Mouse (Mus musculus): ENCODE results near the gene Lpar5.
A peak's percentile ranks its signal among the peaks of the same experiment; 100 is the strongest.

Gene Lpar5

DNA sequence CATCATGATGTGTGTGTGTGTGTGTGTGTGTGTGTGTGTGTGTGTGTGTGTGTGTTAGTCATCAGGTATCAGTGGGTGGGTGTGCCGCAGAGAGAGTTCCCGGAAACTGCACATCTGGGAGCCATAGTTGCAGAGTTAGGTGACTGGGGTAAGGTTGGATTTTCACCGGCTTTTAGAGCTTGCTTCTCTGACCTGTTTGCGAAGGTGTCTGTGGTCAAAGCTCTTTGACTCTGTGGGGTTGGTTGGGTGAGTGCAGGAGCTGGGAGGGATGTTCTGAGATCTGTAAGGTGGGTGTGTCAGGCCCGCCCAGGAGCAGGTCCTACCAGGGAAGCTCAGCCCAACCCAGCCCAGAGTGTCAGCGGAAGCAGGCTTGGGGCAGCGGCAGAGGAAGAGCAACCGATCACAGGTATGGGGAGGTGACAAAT is at the start of gene Lpar5:
Gene Lpar5, plus strand, starts transcription at position 350 of the 425 bp plus-strand sequence.
- TF ChIP-seq GATA4 (IDR thresholded peaks at IDR 0.05; ENCODE audit: insufficient replicate concordance, low read length): no peak

DNA sequence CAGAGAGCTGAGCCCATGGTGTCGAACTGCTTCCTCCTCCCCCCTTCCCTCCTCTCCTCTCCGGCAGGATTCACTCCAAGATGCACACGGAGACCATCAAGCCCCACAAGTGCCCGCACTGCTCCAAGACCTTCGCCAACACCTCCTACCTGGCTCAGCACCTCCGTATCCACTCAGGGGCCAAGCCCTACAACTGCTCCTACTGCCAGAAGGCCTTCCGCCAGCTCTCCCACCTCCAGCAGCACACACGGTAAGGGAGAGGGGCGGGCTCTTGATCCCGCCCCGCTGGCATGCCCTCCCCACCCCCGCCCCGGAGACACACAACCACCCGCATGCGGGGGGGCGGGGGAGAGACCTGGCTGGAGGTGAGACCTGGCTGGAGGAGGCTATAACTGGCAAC is 36.1 kb upstream of the Lpar5 start:
- TF ChIP-seq GATA4 (IDR thresholded peaks at IDR 0.05; ENCODE audit: insufficient replicate concordance, low read length): no peak

DNA sequence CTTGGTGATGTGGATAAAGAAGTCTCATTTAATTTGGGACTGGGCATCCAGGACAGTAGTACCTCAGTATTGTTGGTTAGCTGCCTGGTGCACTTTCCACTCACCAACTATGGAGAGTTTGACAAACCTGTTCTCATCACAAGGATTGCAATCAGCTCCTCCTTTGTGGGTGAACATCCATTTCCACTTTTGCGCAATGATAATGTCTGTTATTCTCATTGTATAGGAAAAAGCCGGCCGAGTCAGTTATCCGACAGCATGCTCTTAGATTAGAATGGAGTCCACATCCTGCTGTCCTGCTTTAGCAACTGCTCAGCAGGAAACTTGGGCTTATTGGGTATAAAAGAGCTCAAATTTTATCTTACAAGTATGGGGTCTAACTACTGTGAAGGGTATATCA is 29.1 kb upstream of the Lpar5 start:
- no peak for TF ChIP-seq GATA4 (IDR thresholded peaks at IDR 0.05; ENCODE audit: insufficient replicate concordance, low read length)

DNA sequence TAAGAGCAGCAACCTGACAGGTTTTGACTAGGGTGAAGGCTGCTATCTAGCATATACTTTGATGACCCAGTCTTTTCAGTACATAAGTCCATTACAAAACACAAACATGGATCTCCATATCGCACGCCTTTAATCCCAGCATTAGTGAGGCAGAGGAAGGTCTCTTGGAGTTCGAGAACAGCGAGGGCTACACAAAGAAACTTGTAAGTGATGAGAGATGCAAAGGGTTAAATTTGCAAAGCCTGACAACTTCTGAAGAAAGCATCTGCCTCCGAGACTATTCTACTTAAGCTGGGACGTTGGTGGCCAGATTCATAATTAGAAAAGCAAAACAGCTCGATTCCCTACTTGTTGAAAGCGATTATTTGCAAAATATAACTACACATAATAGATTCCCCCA is 28.6 kb upstream of the Lpar5 start:
- no peak for TF ChIP-seq GATA4 (IDR thresholded peaks at IDR 0.05; ENCODE audit: insufficient replicate concordance, low read length)

DNA sequence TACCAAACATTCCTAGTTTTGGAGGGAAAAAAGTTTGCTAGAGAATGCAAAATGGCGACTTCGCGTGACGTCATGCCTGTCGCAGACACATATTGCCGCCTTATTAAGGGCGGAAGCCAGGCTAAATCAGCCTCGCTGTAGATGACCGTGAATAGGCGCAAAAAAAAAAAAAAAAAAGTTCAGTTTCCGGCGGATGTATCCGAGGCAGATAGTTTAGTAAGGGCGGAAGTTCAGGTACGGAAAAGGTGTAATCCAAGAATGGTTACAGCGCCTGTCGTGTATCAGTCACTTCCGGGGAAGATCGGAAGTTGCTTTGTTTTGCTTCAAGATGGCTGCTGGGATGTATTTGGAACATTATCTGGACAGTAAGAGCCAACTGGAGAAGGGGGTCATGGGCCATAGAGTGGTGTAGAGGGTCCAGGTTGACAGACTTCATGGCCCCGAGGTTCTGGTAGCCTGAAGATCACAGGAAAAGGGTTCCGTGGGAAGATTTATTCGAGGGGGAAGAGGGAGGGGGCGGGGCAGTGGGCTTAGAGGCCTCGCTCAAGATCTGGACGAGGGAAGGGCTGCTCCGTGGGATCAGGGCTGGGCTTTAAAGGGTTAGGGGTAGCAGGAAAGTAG is 28.1 kb upstream of the Lpar5 start, which contains the start of gene Ing4:
Gene Ing4, plus strand, starts transcription at position 228 of the 621 bp plus-strand sequence.
- peak; percentile 48; the same call in 1 of the 2 replicates for TF ChIP-seq GATA4 (IDR thresholded peaks at IDR 0.05; ENCODE audit: insufficient replicate concordance, low read length)

DNA sequence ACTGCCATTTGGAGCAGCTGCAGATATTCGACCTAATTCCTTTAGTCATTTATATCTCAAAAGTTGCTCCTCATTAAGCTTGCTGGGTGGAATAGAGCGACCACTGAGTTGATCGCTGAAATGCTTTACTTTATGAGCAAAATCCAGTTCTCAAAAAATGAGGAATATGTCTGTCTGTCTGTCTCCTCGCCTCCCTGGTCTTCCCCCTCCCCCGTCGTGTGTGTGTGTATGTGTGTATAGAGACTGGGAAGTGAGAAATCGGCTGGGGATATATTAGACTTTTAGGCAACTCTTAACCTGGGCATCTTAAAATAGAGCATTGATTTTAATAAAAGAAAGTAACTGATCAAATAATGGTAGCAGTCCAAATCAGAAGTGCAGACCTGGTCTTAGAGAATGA is 27.5 kb upstream of the Lpar5 start:
- no peak for TF ChIP-seq GATA4 (IDR thresholded peaks at IDR 0.05; ENCODE audit: insufficient replicate concordance, low read length)

DNA sequence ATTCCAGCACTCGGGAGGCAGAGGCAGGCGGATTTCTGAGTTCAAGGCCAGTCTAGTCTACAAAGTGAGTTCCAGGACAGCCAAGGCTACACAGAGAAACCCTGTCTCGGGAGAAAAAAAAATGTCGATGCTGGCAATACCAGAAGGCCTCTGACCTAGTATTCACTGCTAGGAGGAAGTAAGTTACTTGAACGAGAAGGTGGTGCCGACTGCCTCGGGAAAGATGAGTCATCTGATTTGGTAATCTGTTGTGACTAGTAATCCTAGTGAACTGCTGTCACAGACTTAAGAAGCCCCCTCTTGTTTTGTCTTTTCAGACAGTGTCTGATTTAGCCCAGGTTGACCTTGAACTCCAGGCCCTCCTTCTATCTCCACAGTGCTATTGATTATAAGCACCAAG is 26.7 kb upstream of the Lpar5 start:
- no peak for TF ChIP-seq GATA4 (IDR thresholded peaks at IDR 0.05; ENCODE audit: insufficient replicate concordance, low read length)

DNA sequence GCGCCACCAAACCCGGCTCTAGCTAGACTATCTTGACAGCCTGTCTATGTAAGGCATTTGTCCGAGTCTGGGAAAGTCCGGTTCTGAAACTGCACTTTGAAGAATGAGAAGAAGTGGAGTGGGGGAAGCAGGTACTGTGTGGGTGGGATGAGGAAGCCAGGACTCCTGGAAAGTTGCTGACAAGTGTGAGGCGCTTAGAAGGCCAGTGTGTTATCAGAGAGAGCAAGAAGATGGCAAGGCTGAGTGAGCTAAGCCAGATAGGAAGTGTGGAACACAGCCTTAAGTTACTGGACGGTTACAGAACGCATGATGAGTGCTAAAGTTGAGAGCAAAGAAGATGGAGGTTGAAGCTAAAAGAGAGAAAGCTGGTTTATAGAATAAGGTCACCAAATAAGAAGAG is 25.6 kb upstream of the Lpar5 start:
- no peak for TF ChIP-seq GATA4 (IDR thresholded peaks at IDR 0.05; ENCODE audit: insufficient replicate concordance, low read length)

DNA sequence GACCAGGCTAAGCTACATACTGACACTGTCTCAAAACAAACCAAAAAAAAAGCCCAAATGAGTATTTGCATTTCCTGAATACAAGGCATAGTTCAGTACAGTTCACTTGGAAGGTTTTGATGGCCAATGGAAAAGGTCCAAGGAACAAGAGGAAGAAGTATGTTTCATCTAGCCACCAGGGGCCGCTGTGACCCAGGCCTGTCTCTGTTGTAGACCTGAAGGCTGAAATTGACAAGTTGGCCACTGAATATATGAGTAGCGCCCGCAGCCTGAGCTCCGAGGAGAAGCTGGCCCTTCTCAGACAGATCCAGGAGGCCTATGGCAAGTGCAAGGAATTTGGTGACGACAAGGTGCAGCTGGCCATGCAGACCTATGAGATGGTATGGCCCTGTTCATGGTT is 21.0 kb upstream of the Lpar5 start:
- no peak for TF ChIP-seq GATA4 (IDR thresholded peaks at IDR 0.05; ENCODE audit: insufficient replicate concordance, low read length)

DNA sequence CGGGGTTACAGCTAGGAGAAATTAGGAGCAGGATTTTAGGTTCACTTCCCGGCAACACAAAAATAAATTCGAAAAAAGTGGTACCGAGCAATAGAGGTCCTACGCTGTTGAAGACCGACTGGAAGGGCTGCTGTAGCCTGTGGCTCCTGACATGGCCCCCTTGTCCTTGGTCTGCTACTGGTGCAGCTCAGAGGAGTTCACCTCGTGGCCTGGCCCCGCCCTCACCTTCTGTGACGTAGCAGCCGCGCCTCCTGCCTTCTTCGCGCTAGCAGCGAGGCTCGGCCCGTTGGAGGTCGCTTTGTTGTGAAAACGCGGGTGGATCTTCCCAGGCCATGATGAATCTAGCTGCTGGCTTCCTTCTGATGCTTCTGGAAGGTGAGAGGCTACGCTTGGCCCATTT is 18.0 kb upstream of the Lpar5 start, which contains the start of gene Acrbp:
Gene Acrbp, plus strand, starts transcription at position 12 of the 400 bp plus-strand sequence.
- no peak for TF ChIP-seq GATA4 (IDR thresholded peaks at IDR 0.05; ENCODE audit: insufficient replicate concordance, low read length)

DNA sequence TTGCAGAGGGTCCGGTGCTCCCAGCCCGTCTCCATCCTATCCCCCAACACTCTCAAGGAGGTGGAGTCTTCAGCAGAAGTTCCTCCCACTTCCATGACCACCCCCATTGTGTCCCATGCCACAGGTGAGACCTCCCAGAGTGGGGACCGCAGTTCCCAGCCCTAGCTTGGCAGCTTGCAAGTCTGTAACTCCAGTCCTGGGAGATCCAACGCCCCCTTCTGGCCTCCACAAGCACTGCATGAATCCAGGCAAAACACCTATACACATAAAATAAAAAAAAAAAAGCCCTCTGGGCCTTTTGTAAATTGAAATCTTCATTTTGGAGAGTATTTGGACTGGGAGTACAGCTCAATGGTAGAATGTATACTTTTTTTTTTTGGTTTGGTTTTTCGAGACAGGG is 16.5 kb upstream of the Lpar5 start:
- TF ChIP-seq GATA4 (IDR thresholded peaks at IDR 0.05; ENCODE audit: insufficient replicate concordance, low read length): no peak

DNA sequence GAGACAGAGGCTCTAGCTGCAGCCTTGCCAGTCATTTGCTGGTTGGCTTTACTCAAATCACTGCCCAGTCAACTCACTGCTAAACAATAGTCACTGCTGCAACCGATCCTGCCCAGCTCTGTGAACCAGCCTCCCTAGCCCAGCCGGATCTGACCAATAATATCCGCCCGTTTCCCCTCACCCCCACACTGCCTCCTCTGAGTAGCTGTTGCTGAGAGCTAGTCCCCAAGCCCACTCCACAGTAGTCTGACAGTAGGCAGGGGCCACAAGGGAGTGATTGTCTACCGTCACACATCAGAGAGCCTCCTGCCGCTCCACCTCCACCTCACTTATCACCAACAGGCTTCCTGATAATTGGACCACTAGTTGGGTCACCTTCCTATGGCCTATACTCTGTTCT is 6.2 kb upstream of the Lpar5 start:
- TF ChIP-seq GATA4 (IDR thresholded peaks at IDR 0.05; ENCODE audit: insufficient replicate concordance, low read length): no peak

DNA sequence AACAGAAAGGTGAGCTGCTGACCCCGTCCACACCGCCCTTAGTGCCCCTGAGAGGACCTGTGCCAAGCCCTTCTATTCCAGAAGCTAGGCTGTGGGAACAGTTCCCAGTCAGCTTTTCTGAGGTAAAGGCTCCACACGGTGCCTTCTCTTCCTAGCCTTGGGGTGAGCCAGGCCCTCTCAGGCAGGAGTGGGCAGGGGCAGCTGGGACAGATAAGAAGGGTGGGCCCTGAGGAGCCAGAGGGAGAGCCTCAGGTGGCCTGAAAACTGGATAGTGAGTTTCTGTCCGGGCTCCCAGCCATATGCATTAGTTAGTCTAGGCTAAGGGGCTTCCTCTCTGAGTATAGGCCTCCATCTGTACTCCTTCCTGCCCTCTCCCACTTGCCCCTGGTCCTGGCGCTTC is 5.2 kb upstream of the Lpar5 start:
- no peak for TF ChIP-seq GATA4 (IDR thresholded peaks at IDR 0.05; ENCODE audit: insufficient replicate concordance, low read length)

DNA sequence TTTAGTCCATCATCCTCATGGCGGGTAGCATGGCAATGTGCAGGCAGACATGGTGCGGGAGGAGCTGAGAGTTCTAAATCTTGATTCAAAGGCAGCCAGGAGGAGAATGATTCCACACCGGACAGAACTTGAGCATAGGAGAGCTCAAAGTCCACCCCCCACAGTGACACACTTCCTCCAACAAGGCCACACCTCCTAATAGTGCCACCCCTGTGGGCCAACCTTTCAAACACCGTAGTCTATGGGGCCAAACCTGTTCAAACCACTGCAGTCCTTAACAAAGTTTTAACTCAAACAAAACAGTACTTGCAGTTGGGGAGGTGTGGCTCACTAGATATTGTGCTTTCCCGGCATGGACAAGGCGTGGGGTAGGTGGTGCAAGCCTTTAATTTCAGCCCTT is 3.8 kb upstream of the Lpar5 start:
- TF ChIP-seq GATA4 (IDR thresholded peaks at IDR 0.05; ENCODE audit: insufficient replicate concordance, low read length): no peak

DNA sequence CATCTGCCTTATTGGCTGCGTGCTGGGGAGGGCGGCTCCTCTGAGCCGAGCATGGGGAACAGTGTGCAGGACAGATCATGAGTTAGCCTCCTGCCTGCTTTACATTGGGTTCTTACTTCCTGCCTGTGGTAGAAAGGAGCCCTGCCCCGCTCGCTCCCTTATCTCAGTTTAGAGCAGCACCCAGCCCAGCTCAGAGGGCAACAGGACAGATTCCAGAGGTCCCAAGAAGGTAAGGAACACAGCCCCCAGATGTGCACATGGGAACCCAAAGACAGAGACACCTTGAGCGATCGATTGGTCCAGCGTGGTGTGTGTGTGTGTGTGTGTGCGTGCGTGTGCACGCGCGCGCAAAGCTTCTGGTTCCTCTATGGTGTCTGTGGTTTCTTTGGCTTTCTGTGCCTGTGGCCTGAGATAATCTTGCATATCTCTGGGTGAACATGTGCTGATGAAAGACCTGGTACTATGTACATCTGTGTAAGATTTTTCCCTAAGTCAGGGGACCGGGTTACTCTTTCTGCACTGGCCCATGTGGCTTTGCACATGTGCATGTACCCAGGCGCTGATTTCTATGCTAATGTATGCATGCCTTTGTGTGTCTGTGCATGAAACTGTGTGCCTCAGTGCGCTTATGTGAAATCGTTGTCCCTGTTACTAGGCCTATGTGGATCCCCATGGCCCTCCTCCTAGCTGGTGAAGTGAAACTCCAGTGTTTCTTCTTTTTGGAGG is 3.6 kb downstream of the Lpar5 start:
- no peak for TF ChIP-seq GATA4 (IDR thresholded peaks at IDR 0.05; ENCODE audit: insufficient replicate concordance, low read length)

DNA sequence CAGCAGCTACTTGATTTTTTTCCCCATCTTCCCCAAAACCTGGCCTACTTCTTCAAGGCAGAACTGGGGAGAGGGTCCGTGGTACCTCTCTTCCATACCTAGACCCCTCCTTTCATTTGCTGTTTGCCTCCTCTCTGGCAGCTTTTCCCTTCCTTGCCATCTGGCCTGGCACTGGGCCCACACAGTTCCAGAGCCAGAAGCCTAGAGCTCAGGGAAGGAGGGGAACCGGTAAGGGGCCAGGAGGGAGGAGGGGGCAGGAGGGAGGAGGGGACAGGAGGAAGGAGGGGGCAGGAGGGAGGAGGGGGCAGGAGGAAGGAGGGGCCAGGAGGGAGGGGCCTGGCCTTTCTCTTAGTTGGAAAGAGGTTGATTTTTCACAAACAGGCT is 4.2 kb downstream of the Lpar5 start:
- TF ChIP-seq GATA4 (IDR thresholded peaks at IDR 0.05; ENCODE audit: insufficient replicate concordance, low read length): no peak

DNA sequence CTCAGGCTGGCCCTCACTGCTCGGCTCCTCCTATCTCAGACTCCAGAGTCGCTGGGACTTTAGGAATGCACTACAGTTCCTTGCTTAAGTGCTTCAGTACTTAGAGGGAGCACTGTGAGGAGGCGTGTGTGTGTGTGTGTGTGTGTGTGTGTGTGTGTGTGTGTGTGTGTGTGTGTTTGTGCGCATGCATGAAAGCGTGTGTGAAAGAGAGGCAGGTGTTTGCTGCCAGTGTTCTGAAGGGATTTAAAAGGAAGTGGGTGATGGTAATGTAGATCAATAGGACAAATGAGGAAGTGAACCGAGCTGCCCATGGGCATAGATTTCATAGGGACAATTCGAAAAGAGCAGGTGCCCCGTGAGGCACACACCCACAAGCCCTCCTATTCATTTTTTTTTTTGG is 6.1 kb downstream of the Lpar5 start:
- TF ChIP-seq GATA4 (IDR thresholded peaks at IDR 0.05; ENCODE audit: insufficient replicate concordance, low read length): no peak
